ENCODE assay signal across 7 mouse cellular contexts in the genomic region with DNA sequence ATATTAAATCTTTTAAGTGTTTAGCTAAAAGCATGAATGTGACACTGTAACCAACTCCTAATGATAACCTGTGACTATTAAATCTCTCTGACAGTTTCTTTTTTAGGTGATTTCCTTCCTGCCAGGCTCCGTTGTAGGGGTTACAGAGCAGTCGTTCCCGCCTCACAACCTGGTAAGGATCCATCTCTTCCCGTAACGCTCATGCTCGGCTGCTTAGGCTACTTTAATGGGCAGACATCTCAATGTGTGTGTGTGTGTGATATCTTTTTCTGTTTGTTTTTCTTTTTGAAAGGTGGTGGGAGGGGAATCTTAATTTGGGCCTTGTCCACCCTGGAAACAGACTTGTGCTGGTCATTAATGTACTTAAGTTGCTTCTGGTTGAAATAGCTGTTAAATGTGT. TPM values are rescaled to one million over a fixed set of nuclear protein-coding genes. Genes with fewer than 3 reads are reported as not detected.
DNase-seq lines count a peak whose midpoint lies in the region; ATAC-seq lines count a peak whose summit lies in the region.

No protein-coding gene starts in this region.

- peak overlapping the region; percentile 82 for H3K4me2 ChIP-seq in hindbrain, embryonic 14.5 days (replicated peaks)
- peak overlapping the region; percentile 98 for H3K4me2 ChIP-seq in midbrain, embryonic 12.5 days (replicated peaks)

- peaks cover 8% of the 10 kb centered on the region for H3K4me1 ChIP-seq in hindbrain, embryonic 14.5 days (replicated peaks; ENCODE audit: control insufficient read depth, insufficient read depth, low read length)
- peaks cover 6% of the 10 kb centered on the region; the same call in 1 of the 2 replicates for H3K4me1 ChIP-seq in midbrain, embryonic 12.5 days

- H3K9ac ChIP-seq in hindbrain, embryonic 14.5 days = peak overlapping the region; percentile 99
- H3K9ac ChIP-seq in midbrain, embryonic 12.5 days (replicated peaks) = peak overlapping the region; percentile 98

- H3K27me3 ChIP-seq in hindbrain, embryonic 14.5 days (ENCODE audit: control insufficient read depth, insufficient read depth, low read length) = no peaks in the 10 kb centered on the region
- H3K27me3 ChIP-seq in midbrain, embryonic 12.5 days = no peaks in the 10 kb centered on the region

- ATAC-seq in hindbrain, embryonic 14.5 days (ENCODE audit: low FRiP score) = no peak
- ATAC-seq in midbrain, embryonic 12.5 days (ENCODE audit: low FRiP score, low read depth) = no peak

- peak overlapping the region; percentile 99 for H3K4me3 ChIP-seq in hindbrain, embryonic 14.5 days (replicated peaks; ENCODE audit: low read length)
- peak overlapping the region; percentile 96 for H3K4me3 ChIP-seq in midbrain, embryonic 12.5 days

- 0% methylated on average over 6 of the region's 6 CpGs for WGBS in hindbrain, embryonic 14.5 days
- 0% methylated on average over 6 of the region's 6 CpGs for WGBS in midbrain, embryonic 12.5 days

- H3K27ac ChIP-seq in hindbrain, embryonic 14.5 days = peak overlapping the region; percentile 98
- no peak overlapping the region for H3K27ac ChIP-seq in midbrain, embryonic 12.5 days (replicated peaks)

- H3K36me3 ChIP-seq in hindbrain, embryonic 14.5 days (replicated peaks; ENCODE audit: control insufficient read depth, insufficient read depth) = peaks cover 12% of the 10 kb centered on the region
- H3K36me3 ChIP-seq in midbrain, embryonic 12.5 days = peaks cover 7% of the 10 kb centered on the region; the same call in 1 of the 2 replicates

- H3K9me3 ChIP-seq in hindbrain, embryonic 14.5 days (ENCODE audit: control insufficient read depth, low read length) = no peaks in the 10 kb centered on the region
- no peaks in the 10 kb centered on the region for H3K9me3 ChIP-seq in midbrain, embryonic 12.5 days

- peak; percentile 22 to 25 for DNase-seq in spleen, postnatal 10 days (ENCODE audit: low spot score in 2 of 2)
- DNase-seq in spleen, postnatal 4 days (ENCODE audit: low spot score in 2 of 2) = no peak
- peak; percentile 52 for DNase-seq in embryo, embryonic 10.5 days (ENCODE audit: low spot score)
- no peak for DNase-seq in hindbrain, embryonic 14.5 days (ENCODE audit: low spot score)
- no peak for DNase-seq in B cell, adult 2 months
- no peak for DNase-seq in natural killer cell, adult 2 months (ENCODE audit: low spot score in 2 of 2)

RNA-seq across cellular contexts. Expression of gene Crebzf, which starts 1.7 kb away (rescaled TPM):
- 45.4 and 52.9 TPM in 2 replicates for polyA plus RNA-seq in hindbrain, embryonic 14.5 days (2014; fragmentation: Nextera tagmentation; extraction: Ambion mirVana)
- 58.1 and 70.6 TPM in 2 replicates for polyA plus RNA-seq in midbrain, embryonic 12.5 days (2016; fragmentation: Nextera tagmentation; extraction: Ambion mirVana)

RNA-seq across cellular contexts. Expression of gene Tmem126a, which starts 12.8 kb away (rescaled TPM):
- polyA plus RNA-seq in hindbrain, embryonic 14.5 days (2014; fragmentation: Nextera tagmentation; extraction: Ambion mirVana) = 125 and 132 TPM in 2 replicates
- 117 and 119 TPM in 2 replicates for polyA plus RNA-seq in midbrain, embryonic 12.5 days (2016; fragmentation: Nextera tagmentation; extraction: Ambion mirVana)

RNA-seq across cellular contexts. Expression of gene Ccdc89, which starts 17.8 kb away (rescaled TPM):
- 1.9 and 2.3 TPM in 2 replicates for polyA plus RNA-seq in hindbrain, embryonic 14.5 days (2014; fragmentation: Nextera tagmentation; extraction: Ambion mirVana)
- polyA plus RNA-seq in midbrain, embryonic 12.5 days (2016; fragmentation: Nextera tagmentation; extraction: Ambion mirVana) = 3.0 and 3.2 TPM in 2 replicates

RNA-seq across cellular contexts. Expression of gene Tmem126b, which starts 31.6 kb away (rescaled TPM):
- 40.8 and 44.5 TPM in 2 replicates for polyA plus RNA-seq in hindbrain, embryonic 14.5 days (2014; fragmentation: Nextera tagmentation; extraction: Ambion mirVana)
- polyA plus RNA-seq in midbrain, embryonic 12.5 days (2016; fragmentation: Nextera tagmentation; extraction: Ambion mirVana) = 40.7 and 44.6 TPM in 2 replicates

RNA-seq across cellular contexts. Expression of gene Dlg2, which starts 32.3 kb away (rescaled TPM):
- polyA plus RNA-seq in hindbrain, embryonic 14.5 days (2014; fragmentation: Nextera tagmentation; extraction: Ambion mirVana) = 30.0 and 32.0 TPM in 2 replicates
- polyA plus RNA-seq in midbrain, embryonic 12.5 days (2016; fragmentation: Nextera tagmentation; extraction: Ambion mirVana) = 4.2 and 5.4 TPM in 2 replicates

Comparison
In these comparisons a context has a peak if more than half of its experiments do, and no peak if none do; other contexts are left out.
1. DNase-seq: peak in spleen, postnatal 10 days (2 of 2) and embryo, embryonic 10.5 days (single experiment); none in spleen, postnatal 4 days (0 of 2), hindbrain, embryonic 14.5 days (single experiment), B cell, adult 2 months (0 of 2) and natural killer cell, adult 2 months (0 of 2).